Mouse (Mus musculus) stomach, postnatal 0 days (tissue): ENCODE measurements around the gene Ttc38. TPM values are rescaled to one million over a fixed set of nuclear protein-coding genes. Genes with fewer than 3 reads are reported as not detected.

Experiments used
- ATAC-seq: fragments of 200-750 bp; cut with Nextera tagmentation; 2 replicates; pipeline ENCODE4 v1.8.0; 2017; ENCODE audit not compliant: low FRiP score, low TSS enrichment
- DNase-seq: peaks from one replicate; pipeline ENCODE4 v3.0.0-alpha.2; 2016; ENCODE audit warnings: low spot score
- H3K27ac ChIP-seq: fragments of 300-500 bp; sonication (generic); replicated peaks from 2 replicates; pipeline ENCODE4 v1.5.1; 2014; ENCODE audit warnings: mild to moderate bottlenecking, control low read depth
- H3K27me3 ChIP-seq: fragments of 300-500 bp; sonication (generic); 2 replicates; pipeline ENCODE4 v1.6.1; 2014; ENCODE audit warnings: low read length; ENCODE audit not compliant: control insufficient read depth, insufficient read depth
- H3K36me3 ChIP-seq: fragments of 300-500 bp; sonication (generic); 2 replicates; pipeline ENCODE4 v1.6.1; 2014; ENCODE audit warnings: low read length, mixed read lengths; ENCODE audit not compliant: control insufficient read depth, insufficient read depth
- H3K4me1 ChIP-seq: fragments of 300-500 bp; sonication (generic); replicated peaks from 2 replicates; pipeline ENCODE4 v1.6.1; 2014; ENCODE audit warnings: antibody characterized with exemption; ENCODE audit not compliant: control insufficient read depth, insufficient read depth
- H3K4me2 ChIP-seq: fragments of 300-500 bp; sonication (generic); replicated peaks from 2 replicates; pipeline ENCODE4 v1.6.1; 2014; ENCODE audit warnings: low read depth, mild to moderate bottlenecking, control low read depth, moderate library complexity
- H3K4me3 ChIP-seq: fragments of 300-500 bp; sonication (generic); 2 replicates; pipeline ENCODE4 v1.5.1; 2014; ENCODE audit warnings: low read depth, low read length, control low read depth
- H3K9ac ChIP-seq: fragments of 300-500 bp; sonication (generic); 2 replicates; pipeline ENCODE4 v1.6.1; 2014; ENCODE audit warnings: mild to moderate bottlenecking, low read length, control low read depth, mixed read lengths
- H3K9me3 ChIP-seq: fragments of 300-500 bp; sonication (generic); 2 replicates; pipeline ENCODE4 v1.6.1; 2016; ENCODE audit warnings: low read length; ENCODE audit not compliant: control insufficient read depth
- CTCF ChIP-seq: IDR thresholded peaks from 2 replicates; pipeline ENCODE4 v1.5.1; 2016; ENCODE audit warnings: antibody characterized with exemption, low read depth, mild to moderate bottlenecking, moderate library complexity
- EP300 ChIP-seq: optimal IDR thresholded peaks from 2 replicates; pipeline ENCODE3; 2016; ENCODE audit warnings: antibody characterized with exemption
- WGBS: fragments of 180-500 bp; shearing (Covaris S2); extraction: QIAGEN DNeasy Blood & Tissue Kit; methylation state at CpG from one replicate; pipeline ENCODE4 v1.1.7; 2014; 5-methylcytosine and 5-hydroxymethylcytosine counted together
- polyA plus RNA-seq: library from polyadenylated mRNA; unstranded; fragments of >200 nt; fragmentation: Nextera tagmentation; extraction: Ambion mirVana; gene quantifications from 2 replicates; pipeline ENCODE4 v1.2.1, GENCODE M21; 2015

The Ttc38 gene
- 15.6 and 18.0 TPM in 2 replicates for polyA plus RNA-seq

DNA sequence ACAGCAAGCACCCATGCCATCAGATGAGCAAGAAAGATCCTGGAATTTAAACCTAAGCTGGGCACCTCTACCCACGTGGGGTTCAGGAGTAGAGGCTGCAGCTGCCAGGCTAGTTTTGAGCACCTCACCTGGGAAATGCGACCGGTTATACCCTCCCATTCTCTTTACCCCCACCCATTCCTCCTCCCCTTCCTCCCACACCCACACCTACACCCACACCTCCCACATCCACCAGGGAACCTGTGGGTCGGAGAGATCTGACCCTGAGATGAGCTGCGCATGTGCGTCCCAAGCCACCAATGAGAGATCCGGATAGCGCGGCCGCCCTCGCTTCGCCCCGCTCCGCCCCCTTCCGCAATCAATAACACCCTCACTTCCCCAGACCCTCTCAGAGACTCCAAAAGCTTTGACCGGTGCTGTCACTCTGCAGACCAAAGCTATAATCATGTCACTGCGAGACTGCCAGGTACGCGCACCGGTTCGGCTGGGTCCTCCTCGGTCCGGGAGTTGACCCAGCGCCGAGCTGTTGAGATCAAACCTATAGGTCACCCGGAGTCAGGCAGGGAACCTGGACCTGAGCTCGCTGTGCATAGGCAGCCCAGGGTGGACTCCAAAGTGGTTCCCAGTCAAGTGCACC is at the start of gene Ttc38:
Ttc38 (plus strand) TSS at position 353 of the 637 bp plus-strand sequence.
- under 1% methylated on average over 27 of the region's 27 CpGs for WGBS
- H3K9ac ChIP-seq: peak within 1 kb of the TSS; percentile 65
- ATAC-seq (peak; percentile 85), DNase-seq (peak; percentile 87)
- H3K27me3 ChIP-seq: no peaks in the 10 kb centered on the region
- H3K9me3 ChIP-seq: no peaks in the 10 kb centered on the region
- peak within 1 kb of the TSS; percentile 59 for H3K4me3 ChIP-seq
- TF ChIP-seq CTCF (peak; percentile 13; the same call in 1 of the 2 replicates), EP300 (no peak)
- H3K4me1 ChIP-seq: peaks cover 5% of the 10 kb centered on the region; the same call in 1 of the 2 replicates
- H3K36me3 ChIP-seq: 0 out of 2 replicates have a peak, but pooled peaks cover 2% of the 10 kb centered on the region
- peak within 1 kb of the TSS; percentile 75 for H3K4me2 ChIP-seq
- H3K27ac ChIP-seq: peak within 1 kb of the TSS; percentile 81

DNA sequence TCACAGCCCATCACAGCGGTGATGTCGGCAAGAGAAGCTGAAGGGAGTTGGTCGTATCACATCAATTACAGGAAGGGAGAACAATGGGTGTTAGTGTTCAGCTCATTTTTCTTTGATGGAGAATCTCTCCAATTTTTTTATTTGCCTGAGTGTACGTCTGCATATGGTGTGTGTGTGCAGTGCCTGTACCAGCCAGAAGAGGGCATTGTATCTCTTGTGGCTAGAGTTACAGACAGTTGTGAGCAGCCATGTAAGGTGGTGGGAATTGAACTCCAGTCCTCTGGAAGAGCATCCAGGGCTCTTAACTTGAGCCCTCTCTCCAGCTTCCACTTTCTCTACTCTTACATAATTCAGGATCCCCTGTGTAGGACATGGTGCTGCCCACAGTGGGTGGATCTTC is 49.0 kb upstream of the Ttc38 start:
- no peak overlapping the region for H3K4me3 ChIP-seq
- no peak overlapping the region for H3K9ac ChIP-seq
- no peak for DNase-seq
- no peaks in the 10 kb centered on the region for H3K4me1 ChIP-seq
- TF ChIP-seq EP300 (no peak), CTCF (peak; percentile 33)
- H3K27ac ChIP-seq: no peak overlapping the region
- no peaks in the 10 kb centered on the region for H3K9me3 ChIP-seq
- H3K4me2 ChIP-seq: no peak overlapping the region
- 81% methylated on average over 4 of the region's 4 CpGs for whole genome bisulfite sequencing
- no peaks in the 10 kb centered on the region for H3K27me3 ChIP-seq
- no peak for ATAC-seq
- no peaks in the 10 kb centered on the region for H3K36me3 ChIP-seq

DNA sequence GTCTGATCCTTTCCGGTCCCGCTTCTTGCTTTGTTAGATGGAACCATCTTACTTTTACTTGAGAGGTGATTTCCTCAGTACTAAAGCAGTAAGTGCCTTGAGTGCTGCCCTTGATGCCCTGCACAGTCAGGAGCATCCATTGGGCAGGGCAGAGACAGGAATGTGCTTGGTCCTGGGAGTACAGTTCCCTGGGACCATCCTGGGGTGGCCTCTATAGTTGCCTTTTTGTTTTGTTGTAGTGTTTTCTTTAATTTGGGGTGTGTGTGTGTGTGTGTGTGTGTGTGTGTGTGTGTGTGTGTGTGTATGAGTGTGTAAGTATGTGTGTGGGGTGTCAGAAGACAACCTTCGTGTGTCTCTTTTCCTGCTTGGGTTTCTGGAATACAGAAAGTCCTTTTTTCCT is 47.8 kb upstream of the Ttc38 start:
- WGBS: 89% methylated on average over 3 of the region's 3 CpGs
- H3K9ac ChIP-seq: no peak overlapping the region
- no peaks in the 10 kb centered on the region for H3K9me3 ChIP-seq
- DNase-seq: no peak
- no peaks in the 10 kb centered on the region for H3K36me3 ChIP-seq
- no peak overlapping the region for H3K4me3 ChIP-seq
- no peak overlapping the region for H3K4me2 ChIP-seq
- H3K27me3 ChIP-seq: no peaks in the 10 kb centered on the region
- no peak for TF ChIP-seq EP300
- TF ChIP-seq CTCF: no peak
- H3K27ac ChIP-seq: no peak overlapping the region
- no peak for ATAC-seq
- H3K4me1 ChIP-seq: no peaks in the 10 kb centered on the region

DNA sequence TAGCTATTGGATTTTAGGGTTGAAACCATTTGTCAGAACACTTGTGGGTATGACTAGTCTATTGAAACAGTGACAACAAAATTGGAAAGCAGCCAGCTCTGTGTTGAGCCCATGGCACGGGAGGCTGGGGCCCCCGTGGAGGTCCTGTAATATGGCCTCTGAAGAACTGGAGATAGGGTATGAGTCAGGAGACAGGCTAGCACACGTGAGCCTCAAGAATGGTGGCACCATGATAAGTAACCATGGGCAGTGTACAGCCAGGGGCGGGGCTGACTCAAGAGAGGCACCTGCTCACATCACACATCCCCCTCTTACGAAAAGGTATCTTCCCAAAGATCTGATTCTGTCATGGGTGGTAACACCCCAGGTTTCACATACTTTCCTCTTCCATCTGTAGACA is 45.4 kb upstream of the Ttc38 start:
- TF ChIP-seq EP300 (no peak), CTCF (no peak)
- Histone ChIP-seq H3K27ac (peak overlapping the region; percentile 31; the same call in 1 of the 2 replicates), H3K4me3 (no peak overlapping the region), H3K27me3 (no peaks in the 10 kb centered on the region), H3K4me1 (no peaks in the 10 kb centered on the region), H3K9ac (no peak overlapping the region), H3K36me3 (no peaks in the 10 kb centered on the region), H3K4me2 (no peak overlapping the region), H3K9me3 (no peaks in the 10 kb centered on the region)
- 41% methylated on average over 5 of the region's 5 CpGs for WGBS
- DNase-seq: peak; percentile 50
- peak; percentile 93 for ATAC-seq

DNA sequence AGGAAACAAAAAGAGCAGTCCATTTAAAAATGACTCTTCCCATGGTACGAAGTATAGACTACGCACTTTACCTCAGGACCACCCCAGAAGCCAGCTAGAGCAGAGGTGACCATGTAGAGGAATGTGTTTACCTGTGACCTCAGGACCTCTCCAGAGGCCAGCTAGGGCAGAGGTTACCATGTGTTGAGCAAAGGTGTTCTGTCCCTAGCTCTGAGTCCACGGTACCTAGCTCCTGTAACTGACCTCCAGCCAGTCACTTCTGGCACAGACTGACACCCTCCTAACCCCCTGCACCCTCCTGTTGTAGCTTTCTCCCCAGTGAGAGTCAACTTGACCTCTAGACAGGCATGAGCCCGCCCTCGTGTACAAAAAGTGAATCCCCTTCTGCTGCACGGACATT is 44.6 kb upstream of the Ttc38 start:
- DNase-seq (no peak), ATAC-seq (peak; percentile 41; the same call in 1 of the 2 replicates)
- Histone ChIP-seq H3K4me1 (no peaks in the 10 kb centered on the region), H3K9ac (no peak overlapping the region), H3K27ac (no peak overlapping the region), H3K4me3 (no peak overlapping the region), H3K27me3 (no peaks in the 10 kb centered on the region), H3K9me3 (no peaks in the 10 kb centered on the region), H3K4me2 (no peak overlapping the region), H3K36me3 (no peaks in the 10 kb centered on the region)
- no peak for TF ChIP-seq CTCF
- no peak for TF ChIP-seq EP300
- 85% methylated on average over 6 of the region's 6 CpGs for WGBS

DNA sequence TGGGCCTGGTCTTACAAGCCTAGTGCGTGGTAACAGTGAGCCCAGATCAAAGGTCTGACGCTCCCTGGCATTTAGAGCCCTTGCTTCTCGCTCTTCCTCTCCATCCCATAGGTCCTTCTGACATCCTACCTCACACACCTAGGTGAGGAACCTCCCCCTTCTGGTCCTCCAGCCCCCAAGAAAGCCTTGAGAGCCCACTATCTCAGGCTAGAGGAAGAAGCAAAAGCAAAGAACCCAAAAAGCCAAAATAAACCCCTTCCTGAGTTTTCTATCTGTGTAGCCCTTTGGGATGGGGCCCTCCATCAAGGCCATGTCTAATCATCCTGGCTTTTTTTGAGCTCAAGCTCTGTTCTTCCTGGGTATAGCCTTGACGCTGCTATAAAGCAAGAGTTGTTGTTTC is 44.1 kb upstream of the Ttc38 start:
- Histone ChIP-seq H3K27ac (no peak overlapping the region), H3K9me3 (no peaks in the 10 kb centered on the region), H3K4me2 (no peak overlapping the region), H3K4me3 (no peak overlapping the region), H3K9ac (no peak overlapping the region), H3K4me1 (no peaks in the 10 kb centered on the region), H3K36me3 (no peaks in the 10 kb centered on the region), H3K27me3 (no peaks in the 10 kb centered on the region)
- DNase-seq (no peak), ATAC-seq (no peak)
- TF ChIP-seq EP300 (no peak), CTCF (no peak)
- 87% methylated on average over 4 of the region's 4 CpGs for WGBS
